Mouse (Mus musculus) B cell, adult 2 months (primary cell): ENCODE data around the gene E2f8.

Source experiments
- DNase-seq, 2 experiments: peaks; one replicate each; pipeline ENCODE4 v3.0.0; 2022

The E2f8 gene

DNA sequence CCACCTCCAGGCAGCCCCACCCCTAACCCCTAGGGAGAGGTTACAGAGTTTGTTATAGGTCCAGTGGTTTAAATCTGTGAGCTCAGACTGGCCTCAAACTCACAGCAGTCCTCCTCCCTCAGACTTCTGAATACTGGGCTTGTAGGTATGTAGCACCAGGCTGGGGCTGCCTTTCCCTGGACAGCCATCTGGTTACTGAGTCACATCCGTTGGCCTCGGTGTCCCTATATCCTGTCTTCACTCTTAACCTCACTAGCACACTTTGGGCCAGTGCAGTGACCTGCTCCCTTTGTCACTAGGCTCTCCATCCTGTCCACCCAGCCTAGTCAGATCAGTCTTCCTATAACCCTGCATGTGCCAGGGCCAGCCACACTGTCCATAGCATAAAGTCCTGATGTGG is 7.4 kb upstream of the E2f8 start:
- DNase-seq = no peak

DNA sequence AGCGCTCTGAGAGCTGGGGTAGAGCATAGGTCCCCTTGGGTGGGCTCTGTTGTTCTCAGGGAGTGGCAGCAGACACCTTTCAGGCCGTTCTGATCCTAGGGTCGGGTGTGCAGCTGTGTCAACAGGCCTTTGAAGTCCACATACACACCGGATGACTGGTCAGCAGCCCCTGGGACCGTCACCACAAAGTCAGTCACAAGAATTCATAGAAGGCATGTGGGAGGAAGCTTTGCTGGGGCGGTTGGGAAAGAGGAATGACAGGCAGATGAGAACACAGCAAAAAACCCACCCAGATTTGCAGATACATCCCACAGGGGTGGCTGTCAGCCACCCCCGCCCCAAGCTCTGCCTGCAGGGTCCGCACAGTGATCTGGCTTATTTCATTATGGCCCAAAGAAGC is 6.6 kb upstream of the E2f8 start:
- DNase-seq = no peak

- no peak for DNase-seq
Measured at GRCm38 (mm10) chr7:48884266-48884611, 2.8 kb upstream of the E2f8 start.

- DNase-seq = no peak
Measured at GRCm38 (mm10) chr7:48883525-48884265, 2.3 kb upstream of the E2f8 start.

DNA sequence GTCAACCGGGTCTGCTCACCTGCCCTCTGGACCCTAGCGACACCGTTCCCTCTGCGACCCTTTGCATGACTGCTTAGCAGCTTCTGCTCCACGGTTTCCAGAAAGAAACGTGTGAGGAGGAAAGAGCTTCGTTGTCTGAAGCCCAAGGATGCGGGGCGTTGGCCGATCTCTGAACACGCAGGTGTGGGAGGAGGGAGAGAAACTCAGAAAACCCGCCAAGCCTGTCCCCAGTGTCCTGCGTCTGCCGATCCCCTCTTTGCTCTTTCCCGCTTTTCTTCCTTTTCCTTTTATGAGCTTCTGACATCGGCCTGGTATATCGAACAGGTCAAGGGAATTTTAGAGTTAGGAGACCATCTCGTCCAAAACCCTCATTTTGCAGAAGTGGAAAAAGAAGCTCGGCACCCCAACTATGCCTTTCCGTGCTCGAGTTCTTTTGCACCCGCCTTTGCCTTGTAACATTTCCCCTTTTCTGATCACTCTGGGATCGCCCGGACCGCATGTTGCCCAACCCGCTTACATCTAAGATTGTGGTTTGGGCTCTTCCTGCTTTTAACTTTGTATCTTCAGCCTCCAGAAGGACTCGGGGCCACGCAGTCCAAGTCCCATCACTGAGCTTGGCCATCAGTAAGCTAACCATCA is 694 bp upstream of the E2f8 start:
- peak; percentile 35 to 37 for DNase-seq

DNA sequence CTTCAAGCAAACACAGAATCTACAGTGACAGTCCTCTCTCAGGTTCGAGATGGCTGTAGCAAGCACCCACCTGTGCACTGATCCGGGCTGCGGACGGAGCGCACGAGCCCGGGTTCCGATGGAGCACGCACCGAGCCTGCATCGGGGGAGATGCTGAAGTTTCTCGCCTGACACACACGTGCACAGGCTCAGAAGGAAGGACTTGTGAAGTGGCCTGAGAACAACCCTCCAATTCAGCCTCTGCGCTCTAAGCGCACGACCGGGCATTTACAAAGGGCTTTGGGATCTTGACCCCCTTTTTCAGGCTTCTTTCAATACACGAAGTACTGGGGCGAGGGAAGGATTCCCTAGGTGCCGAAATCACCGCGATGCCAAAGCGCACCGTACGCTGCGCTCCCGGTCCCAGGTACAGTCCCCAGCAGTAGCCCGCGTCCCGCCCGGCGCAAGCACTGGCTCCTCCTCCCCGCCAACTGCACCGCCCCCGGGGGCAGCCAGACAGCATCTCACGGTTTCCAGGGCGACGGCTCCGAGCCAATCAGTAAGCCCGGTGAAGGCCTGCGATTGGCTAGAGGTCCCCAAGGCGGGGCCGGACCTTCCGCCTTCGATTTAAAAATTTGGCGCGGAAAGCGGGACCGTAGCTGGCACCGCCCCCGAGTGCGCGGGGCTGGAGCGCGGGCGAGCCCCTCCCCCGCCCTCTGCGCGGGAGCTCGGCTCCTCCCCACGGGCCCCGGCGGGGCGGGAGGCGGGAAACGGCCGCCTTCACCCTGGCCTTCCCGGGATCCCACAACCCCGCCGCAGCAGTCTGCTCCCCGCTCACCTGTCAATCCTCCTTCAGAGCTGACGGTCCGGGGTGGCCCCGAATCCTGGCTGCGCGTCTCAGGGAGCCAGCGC is 560 bp downstream of the E2f8 start:
- DNase-seq = peak; percentile 95 to 96

- no peak for DNase-seq
Measured at GRCm38 (mm10) chr7:48879574-48879973, 1.8 kb downstream of the E2f8 start.

DNA sequence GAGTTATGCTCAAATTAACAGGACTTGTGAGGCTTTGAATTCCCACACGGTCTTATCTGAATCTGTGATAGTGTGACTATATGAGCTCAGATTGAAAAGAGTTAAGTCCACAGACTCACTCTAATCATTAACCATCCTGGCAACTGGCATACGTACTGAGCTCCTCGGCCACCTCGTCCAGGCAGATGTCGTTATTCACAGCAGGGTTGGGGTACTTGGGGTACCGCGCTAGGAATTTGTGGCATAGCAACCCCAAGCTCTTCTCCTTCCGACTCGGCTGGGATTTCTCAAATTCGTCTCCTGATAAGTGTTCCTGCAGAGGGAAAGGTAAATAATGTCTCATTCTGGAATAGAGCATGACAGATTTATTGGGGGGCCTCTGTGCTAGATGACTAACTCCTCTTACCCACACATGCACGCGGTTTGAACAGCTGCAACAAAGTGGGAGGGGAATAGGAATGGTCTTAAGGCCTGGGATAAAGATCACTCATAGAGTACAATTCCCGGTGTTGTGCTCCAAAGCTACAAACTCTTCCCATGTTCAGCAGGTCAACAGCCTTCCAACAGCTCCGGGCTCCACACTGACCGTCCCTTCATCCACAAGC is 3.5 kb downstream of the E2f8 start:
- DNase-seq = no peak

DNA sequence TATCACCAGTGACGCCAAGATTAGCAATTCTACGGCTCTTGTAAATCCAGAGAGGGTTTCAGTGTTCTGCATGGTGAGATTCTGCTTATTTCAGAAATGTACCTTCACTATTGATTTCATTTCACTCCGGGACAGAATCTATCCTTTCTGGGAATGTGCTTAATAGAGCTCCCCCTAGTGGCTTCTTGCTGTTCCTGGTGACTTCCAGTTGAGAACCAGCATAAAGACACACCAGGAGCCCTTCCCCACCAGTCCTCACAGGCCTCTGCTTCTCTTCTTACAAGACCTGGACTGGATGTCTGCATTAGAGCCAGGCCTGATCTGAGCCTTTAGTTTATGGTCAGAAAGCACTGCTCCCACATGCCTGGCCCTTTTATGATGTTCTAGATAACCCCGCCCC is 4.9 kb downstream of the E2f8 start:
- peak; percentile 49 to 57 for DNase-seq

DNA sequence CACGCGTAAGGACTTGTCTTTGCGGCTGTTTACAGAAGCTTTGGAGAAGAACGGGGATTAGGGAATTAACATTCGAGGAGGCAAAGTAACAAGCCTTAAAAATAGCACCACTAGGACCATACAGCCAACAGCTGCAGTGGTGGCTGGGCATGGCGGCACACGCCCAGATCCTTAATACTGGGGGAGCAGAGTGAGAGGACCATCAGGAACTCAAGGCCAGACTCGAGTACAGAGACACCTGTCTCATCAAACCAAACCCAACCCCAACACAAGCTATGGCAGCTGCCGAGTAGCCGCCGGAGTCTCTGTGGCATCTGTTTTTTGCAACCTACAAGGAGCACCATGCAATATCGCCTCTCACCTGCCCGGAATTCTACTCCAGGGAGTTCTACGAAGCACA is 6.3 kb downstream of the E2f8 start:
- no peak for DNase-seq

- no peak for DNase-seq
Measured at GRCm38 (mm10) chr7:48871292-48871691, 10.1 kb downstream of the E2f8 start.

DNA sequence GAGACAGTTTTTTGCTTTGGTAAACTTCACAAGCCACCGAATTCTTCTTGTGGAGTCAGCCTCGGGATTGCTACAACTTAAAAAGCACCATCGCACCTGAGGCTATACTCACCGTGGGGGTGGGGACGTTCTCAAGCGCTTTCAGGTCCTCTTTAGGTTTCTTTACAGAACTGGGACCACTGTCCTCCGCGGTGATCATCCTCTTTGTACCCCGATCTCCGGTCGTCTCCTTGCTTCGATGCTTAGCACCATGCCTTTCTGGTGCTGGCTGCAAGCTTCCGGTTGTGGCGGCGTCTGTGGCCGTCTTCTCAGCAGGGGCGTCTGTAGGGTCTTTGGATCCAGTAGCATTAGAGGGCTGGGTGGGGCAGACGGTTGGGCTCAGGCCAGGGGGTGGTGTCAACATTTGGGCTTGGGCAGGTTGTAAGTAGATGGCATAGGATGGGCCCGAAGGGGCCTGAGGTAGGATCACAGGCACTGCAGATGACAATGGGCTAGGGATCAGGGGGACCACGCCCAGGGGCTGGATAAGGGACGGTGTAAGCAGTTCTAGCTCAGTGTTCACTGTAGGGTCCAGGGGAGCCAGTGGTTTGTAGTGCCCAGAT is 10.7 kb downstream of the E2f8 start:
- DNase-seq = no peak

DNA sequence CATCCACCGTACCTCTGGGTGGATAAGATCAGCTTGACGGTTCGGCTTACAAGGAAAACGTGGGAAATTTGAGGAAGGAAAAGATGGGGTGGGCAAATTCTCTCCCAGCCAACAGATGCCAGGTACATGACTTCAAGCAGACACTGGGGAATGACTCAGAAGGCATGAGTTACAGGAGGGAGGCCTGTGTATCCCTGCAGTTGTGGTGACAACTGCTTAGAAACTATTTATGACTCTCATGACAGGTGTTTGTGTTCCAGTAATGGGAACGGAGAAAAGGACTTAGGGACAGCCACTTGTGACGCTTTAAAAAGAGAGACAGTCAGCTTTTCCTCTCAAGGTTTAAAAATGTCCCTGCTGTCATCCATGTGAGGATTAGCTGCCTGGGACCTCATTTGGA is 11.3 kb downstream of the E2f8 start:
- no peak for DNase-seq

- no peak for DNase-seq
Measured at GRCm38 (mm10) chr7:48867576-48867975, 13.8 kb downstream of the E2f8 start.

DNA sequence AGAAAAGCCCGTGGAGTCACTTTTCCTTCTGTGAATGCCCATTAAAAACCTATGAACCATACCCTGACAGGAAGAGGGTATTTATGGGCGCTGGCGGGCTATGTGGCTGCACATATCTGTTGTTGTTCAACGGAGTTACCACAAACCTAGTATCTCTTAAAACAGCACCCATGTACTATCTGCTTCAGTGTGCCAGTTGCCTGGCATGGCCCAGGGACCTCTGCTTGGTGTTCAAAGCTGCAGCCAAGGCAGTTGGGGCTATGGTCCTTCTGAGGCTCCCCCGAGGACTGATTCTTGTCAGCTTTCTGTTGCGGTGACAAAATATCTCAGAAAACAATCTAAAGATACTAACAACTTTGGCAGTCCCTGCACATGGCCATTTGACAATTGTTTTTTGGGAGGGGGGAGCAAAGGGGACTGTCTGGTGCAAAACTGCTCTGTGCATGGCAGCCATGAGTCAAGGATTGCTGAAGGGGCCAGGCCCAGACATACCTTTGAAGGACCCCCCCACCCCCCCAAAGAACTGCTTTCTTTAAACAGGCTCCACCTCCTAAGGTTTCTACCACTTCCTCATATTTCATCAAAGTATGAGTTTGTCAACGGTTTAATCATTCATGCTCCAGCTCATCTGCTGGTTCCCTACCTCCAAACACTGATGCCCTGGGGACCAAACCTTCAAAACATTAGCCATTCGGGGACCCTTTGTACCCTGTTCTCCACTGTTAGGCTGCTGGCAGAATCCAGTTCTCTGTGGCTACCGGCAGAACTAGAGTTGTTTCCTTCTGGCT is 16.5 kb downstream of the E2f8 start:
- peak; percentile 17 to 21 for DNase-seq

GRCm38 (mm10) chr7:48864199-48864598 is 17.2 kb downstream of the E2f8 start:
- DNase-seq = no peak

DNA sequence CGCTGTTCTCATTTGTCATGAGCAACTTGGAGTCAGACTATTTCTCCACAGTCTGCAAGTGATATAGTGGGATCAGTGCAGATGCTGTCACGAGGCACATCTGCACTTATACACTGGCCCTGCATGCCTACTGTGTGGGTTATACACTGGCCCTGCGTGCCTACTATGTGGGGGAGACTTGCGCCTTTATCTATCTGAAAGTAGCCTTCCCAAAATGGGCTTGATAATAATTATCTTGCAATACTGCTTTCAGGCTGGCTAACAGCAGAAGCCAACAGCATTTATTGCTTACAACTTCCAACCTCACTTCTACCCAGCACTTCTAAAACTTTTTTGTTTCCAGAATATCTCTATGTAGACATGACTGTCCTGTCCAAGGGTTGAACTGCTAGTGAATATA is 19.6 kb downstream of the E2f8 start:
- DNase-seq = no peak

DNA sequence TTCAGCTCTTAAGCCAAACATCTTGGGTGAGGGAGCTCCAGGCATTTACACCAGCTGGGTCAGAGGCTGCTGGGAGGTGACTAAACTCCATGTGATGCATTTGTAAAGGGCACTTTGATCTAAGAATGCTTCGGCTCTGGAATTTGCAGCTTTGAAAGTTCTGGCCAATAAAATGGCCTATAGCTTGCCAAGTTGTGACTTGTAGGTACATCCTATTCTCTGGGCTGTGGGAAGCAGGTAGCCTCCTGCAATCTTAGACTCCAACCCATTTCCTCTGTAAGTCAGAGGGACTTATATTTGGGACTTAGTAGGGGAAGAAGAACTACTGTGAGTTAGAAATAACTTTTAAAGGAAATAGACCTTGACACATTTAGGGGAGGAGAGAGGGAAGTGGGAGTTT is 20.4 kb downstream of the E2f8 start:
- DNase-seq = no peak

DNA sequence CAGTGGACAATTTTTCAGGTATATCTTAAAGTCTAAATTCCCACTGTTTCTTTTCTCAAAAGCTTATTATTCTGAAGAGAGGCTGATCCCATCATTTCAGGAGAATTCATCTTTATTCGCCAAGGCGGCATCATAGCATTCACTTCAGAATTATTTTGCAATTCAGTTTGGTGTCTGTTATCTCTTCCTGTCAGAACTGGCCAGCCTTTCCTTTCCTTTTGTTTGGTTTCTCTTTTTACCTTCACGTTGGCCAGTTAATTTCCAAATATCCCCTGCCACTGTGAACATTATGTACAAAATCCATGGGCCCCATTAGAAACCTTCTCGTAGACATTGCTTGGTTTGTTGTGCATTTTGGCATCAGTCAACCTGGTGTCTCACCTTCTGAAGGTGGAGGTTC is 22.0 kb downstream of the E2f8 start:
- DNase-seq = no peak

DNA sequence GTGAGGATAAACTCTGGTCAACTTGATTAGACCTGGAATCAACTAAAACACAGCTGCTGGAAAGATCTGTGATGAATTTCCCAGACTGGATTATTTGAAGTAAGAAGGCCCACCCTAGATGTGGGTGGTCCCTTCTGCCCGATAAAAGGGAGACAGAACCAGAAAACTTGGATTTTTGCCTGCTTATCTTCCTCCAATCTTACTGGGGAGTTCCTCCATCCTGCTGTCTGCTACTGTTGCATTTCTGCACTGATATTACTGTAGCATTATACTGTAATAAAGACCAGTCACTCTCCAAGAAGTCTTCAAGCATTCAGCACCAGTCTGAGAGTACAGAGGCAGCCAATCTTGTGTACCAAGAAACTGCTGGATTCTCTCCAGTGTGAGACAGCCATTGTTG is 23.1 kb downstream of the E2f8 start:
- no peak for DNase-seq

DNA sequence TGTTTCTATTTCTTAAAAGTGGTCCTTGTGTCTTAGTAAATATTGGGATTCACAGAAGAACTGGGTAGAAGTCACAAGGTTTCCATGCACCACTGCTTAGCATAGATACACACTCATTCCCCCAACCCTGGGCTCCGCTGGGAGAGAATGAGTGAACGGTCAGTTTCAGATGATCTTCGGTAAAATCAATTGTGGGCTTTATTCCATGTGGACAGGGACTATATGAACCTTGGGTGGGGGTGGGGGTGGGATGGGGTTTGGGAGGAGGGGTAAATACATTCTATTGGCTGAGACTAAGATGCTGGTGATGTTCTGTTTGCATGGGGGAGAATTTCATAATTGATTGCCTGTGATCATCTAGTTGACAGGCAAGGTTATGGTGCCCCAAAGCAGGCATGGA is 25.9 kb downstream of the E2f8 start:
- DNase-seq = no peak

- DNase-seq = no peak
Measured at GRCm38 (mm10) chr7:48853496-48853895, 27.9 kb downstream of the E2f8 start.
